Mouse (Mus musculus) heart, embryonic 16.5 days (tissue): ENCODE measurements around the gene Nomo1. TPM values are rescaled to one million over a fixed set of nuclear protein-coding genes. Genes with fewer than 3 reads are reported as not detected.

Experiments used
- ATAC-seq: fragments of 200-750 bp; cut with Nextera tagmentation; replicated peaks from 2 replicates; pipeline ENCODE4 v1.8.0; 2017; ENCODE audit warnings: moderate number of reproducible peaks; ENCODE audit not compliant: insufficient read depth, low FRiP score; ENCODE audit errors: extremely low read depth
- H3K27ac ChIP-seq: fragments of 300-500 bp; sonication (generic); 2 replicates; pipeline ENCODE4 v1.5.1; 2014; ENCODE audit warnings: mild to moderate bottlenecking, low read length, control low read depth, moderate library complexity
- H3K27me3 ChIP-seq: fragments of 300-500 bp; sonication (generic); 2 replicates; pipeline ENCODE4 v1.6.1; 2014; ENCODE audit warnings: low read length, mixed read lengths; ENCODE audit not compliant: control insufficient read depth, insufficient read depth
- H3K36me3 ChIP-seq: fragments of 300-500 bp; sonication (generic); 2 replicates; pipeline ENCODE4 v1.6.1; 2014; ENCODE audit not compliant: control insufficient read depth, insufficient read depth
- H3K4me1 ChIP-seq: fragments of 300-500 bp; sonication (generic); 2 replicates; pipeline ENCODE4 v1.6.1; 2014; ENCODE audit warnings: low read length, mixed read lengths; ENCODE audit not compliant: control insufficient read depth, insufficient read depth
- H3K4me2 ChIP-seq: fragments of 300-500 bp; sonication (generic); 2 replicates; pipeline ENCODE4 v1.6.1; 2014; ENCODE audit warnings: low read depth, mild to moderate bottlenecking, control low read depth, low read length
- H3K4me3 ChIP-seq: fragments of 300-500 bp; sonication (generic); 2 replicates; pipeline ENCODE4 v1.5.1; 2014; ENCODE audit warnings: mild to moderate bottlenecking, control low read depth, low read length
- H3K9ac ChIP-seq: fragments of 300-500 bp; sonication (generic); 2 replicates; pipeline ENCODE4 v1.6.1; 2014; ENCODE audit warnings: low read length, control low read depth
- H3K9me3 ChIP-seq: fragments of 300-500 bp; sonication (generic); replicated peaks from 2 replicates; pipeline ENCODE4 v1.6.1; 2016; ENCODE audit warnings: low read length; ENCODE audit not compliant: control insufficient read depth
- WGBS: fragments of 180-500 bp; shearing (Covaris S2); extraction: QIAGEN DNeasy Blood & Tissue Kit; methylation state at CpG from one replicate; pipeline ENCODE4 v1.1.7; 2014; 5-methylcytosine and 5-hydroxymethylcytosine counted together
- polyA plus RNA-seq: library from polyadenylated mRNA; unstranded; fragments of >200 nt; fragmentation: Nextera tagmentation; extraction: Ambion mirVana; gene quantifications from 2 replicates; pipeline ENCODE4 v1.2.1, GENCODE M21; 2015

Gene Nomo1
- polyA plus RNA-seq, 1 experiment from 2014 or later, result 36.2 TPM

DNA sequence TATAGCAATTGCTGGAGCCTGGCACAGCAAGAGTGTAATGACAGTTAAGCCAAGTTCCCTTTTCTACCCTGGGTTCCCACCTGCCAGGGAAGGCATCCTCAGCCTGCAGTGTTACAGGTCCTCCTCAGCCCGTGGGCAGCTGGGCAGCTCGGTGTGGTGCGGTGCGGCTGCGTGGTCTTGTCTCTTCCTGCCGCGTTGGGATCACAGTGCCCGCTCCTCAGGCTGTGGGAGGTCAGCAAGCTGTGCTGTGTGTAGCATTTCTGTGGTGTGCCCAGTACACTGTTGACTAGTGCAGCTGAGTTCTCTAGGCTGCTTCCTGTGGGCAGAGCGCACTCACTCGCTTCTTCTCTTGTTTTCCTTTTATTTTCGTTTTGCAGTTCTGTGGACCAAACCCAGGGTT, 25.4 kb downstream of the Nomo1 start:
- Histone ChIP-seq H3K4me3 (peak overlapping the region; percentile 12; the same call in 1 of the 2 replicates), H3K4me2 (no peak overlapping the region), H3K36me3 (peaks cover 36% of the 10 kb centered on the region), H3K27me3 (no peaks in the 10 kb centered on the region), H3K27ac (no peak overlapping the region), H3K4me1 (no peaks in the 10 kb centered on the region), H3K9me3 (no peaks in the 10 kb centered on the region), H3K9ac (no peak overlapping the region)
- no peak for ATAC-seq
- 84% methylated on average over 11 of the region's 11 CpGs for WGBS

DNA sequence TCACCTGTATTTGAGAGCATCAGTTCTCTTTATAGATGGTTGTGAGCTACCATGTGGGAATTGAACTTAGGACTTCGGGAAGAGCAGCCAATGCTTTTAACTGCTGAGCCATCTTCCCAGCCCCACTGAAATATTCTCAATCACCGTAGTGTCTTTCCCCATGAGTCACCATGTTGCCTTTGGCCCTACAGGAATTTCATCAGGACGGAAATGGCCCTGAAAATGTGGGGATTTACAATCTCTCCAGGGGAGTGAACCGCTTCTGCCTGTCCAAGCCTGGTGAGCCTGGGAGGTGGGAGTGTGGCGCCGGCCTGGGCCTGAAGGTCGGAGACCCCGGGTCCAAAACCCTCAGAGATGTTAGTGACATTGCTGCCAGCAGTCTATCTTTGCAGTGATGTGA, 27.2 kb downstream of the Nomo1 start:
- Histone ChIP-seq H3K4me3 (no peak overlapping the region), H3K9me3 (no peaks in the 10 kb centered on the region), H3K4me2 (no peak overlapping the region), H3K4me1 (no peaks in the 10 kb centered on the region), H3K36me3 (peaks cover 35% of the 10 kb centered on the region), H3K9ac (no peak overlapping the region), H3K27me3 (no peaks in the 10 kb centered on the region), H3K27ac (no peak overlapping the region)
- no peak for ATAC-seq
- WGBS, result 89% methylated on average over 8 of the region's 8 CpGs

DNA sequence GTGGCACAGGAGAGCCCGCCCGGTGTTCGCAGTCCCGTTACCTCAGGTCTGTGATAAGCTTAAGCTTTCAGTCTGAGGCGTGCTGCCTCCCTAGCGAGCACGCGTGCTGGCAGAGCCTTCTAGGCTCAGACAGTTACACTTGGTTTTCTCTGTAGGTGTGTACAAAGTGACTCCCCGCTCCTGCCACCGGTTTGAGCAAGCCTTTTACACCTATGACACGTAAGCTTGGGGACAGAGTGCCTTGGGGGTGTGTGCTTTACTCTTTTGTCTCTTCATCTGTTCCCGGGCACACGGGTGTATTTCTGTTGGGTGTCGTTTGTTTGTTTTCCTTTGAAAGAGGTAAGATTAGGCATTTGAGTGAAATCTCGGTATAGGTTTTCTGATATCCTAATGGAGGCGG, 28.1 kb downstream of the Nomo1 start:
- 91% methylated on average over 16 of the region's 16 CpGs for WGBS
- Histone ChIP-seq H3K9me3 (no peaks in the 10 kb centered on the region), H3K4me1 (no peaks in the 10 kb centered on the region), H3K27me3 (no peaks in the 10 kb centered on the region), H3K4me3 (no peak overlapping the region), H3K36me3 (peaks cover 39% of the 10 kb centered on the region), H3K9ac (no peak overlapping the region), H3K27ac (no peak overlapping the region), H3K4me2 (no peak overlapping the region)
- no peak for ATAC-seq

DNA sequence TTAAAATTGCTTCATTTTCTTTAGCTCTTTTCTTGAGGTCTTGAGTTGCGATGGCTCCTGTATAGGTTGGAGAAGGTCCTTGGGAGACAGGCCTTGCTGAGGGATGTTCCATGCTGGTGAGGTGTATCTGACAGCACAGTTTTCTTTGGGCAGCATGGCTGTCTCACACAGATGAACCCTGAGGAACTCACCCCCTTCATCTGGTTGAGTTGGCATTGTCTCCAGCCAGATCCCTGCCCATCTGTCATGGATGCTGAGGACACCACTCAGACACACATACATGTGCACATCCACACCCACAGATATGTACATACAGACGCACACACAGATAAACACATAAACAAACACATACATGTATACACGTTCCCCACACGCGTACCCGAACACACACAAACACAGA, 29.8 kb downstream of the Nomo1 start:
- H3K36me3 ChIP-seq, result peaks cover 44% of the 10 kb centered on the region
- no peak for ATAC-seq
- H3K4me1 ChIP-seq, result no peaks in the 10 kb centered on the region
- no peak overlapping the region for H3K4me3 ChIP-seq
- no peaks in the 10 kb centered on the region for H3K27me3 ChIP-seq
- 95% methylated on average over 6 of the region's 6 CpGs for WGBS
- H3K27ac ChIP-seq, result no peak overlapping the region
- H3K4me2 ChIP-seq, result no peak overlapping the region
- no peak overlapping the region for H3K9ac ChIP-seq
- H3K9me3 ChIP-seq, result no peaks in the 10 kb centered on the region

DNA sequence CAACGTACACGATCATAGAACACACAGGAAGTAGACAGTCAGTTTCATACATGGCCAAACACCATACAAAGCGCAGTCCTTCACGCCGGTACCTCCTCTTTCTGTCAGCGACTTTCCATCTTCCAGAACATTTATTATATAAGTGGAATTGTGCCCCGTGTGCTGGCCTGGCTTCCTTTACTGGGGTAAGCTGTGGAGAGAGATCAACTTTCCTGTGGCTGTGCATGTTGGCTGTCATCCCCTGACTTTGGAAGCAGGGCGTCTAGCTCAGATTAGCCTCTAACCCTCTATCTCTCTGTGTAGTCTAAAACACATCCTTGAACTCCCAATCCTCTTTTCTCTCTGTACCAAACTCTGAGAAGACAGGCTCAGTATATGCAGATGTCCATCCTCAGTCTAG, 35.3 kb downstream of the Nomo1 start:
- Histone ChIP-seq H3K4me3 (no peak overlapping the region), H3K4me1 (no peaks in the 10 kb centered on the region), H3K9ac (no peak overlapping the region), H3K36me3 (peaks cover 52% of the 10 kb centered on the region), H3K27ac (no peak overlapping the region), H3K9me3 (no peaks in the 10 kb centered on the region), H3K27me3 (no peaks in the 10 kb centered on the region), H3K4me2 (no peak overlapping the region)
- no peak for ATAC-seq
- WGBS, result 94% methylated on average over 8 of the region's 8 CpGs

DNA sequence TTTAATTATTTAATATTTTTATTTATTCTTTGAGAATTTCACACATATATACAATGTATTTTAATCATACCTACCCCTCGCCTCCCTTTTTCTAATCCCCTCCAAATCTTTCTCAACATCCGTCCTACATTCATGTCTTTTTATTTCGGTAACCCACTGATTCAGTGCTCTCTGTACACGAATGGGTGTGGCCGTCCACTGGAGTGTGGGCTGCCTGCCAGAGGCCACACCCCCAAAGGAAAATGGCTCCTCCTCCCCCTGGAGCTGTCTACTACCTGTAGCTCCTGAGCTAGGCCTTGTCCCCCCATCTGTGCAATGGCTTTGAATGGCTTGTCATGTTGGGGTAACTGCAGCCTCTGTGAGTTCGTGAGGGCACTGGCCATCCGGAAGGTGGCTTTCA, 43.3 kb downstream of the Nomo1 start:
- no peaks in the 10 kb centered on the region for H3K27me3 ChIP-seq
- peaks cover 30% of the 10 kb centered on the region for H3K36me3 ChIP-seq
- no peaks in the 10 kb centered on the region for H3K4me1 ChIP-seq
- no peak overlapping the region for H3K4me3 ChIP-seq
- no peaks in the 10 kb centered on the region for H3K9me3 ChIP-seq
- WGBS, result 87% methylated on average over 7 of the region's 7 CpGs
- no peak for ATAC-seq
- H3K4me2 ChIP-seq, result no peak overlapping the region
- no peak overlapping the region for H3K27ac ChIP-seq
- no peak overlapping the region for H3K9ac ChIP-seq

- no peak overlapping the region for H3K4me3 ChIP-seq
- ATAC-seq, result no peak
- no peak overlapping the region for H3K27ac ChIP-seq
- H3K4me2 ChIP-seq, result no peak overlapping the region
- H3K9me3 ChIP-seq, result no peaks in the 10 kb centered on the region
- WGBS, result 77% methylated on average over 12 of the region's 12 CpGs
- peaks cover 4% of the 10 kb centered on the region; the same call in 1 of the 2 replicates for H3K4me1 ChIP-seq
- no peaks in the 10 kb centered on the region for H3K27me3 ChIP-seq
- H3K9ac ChIP-seq, result no peak overlapping the region
- peaks cover 32% of the 10 kb centered on the region for H3K36me3 ChIP-seq
Measured at GRCm38 (mm10) chr7:46077675-46078074, 44.2 kb downstream of the Nomo1 start.

GRCm38 (mm10) chr7:46084024-46084423, 50.5 kb downstream of the Nomo1 start:
- Histone ChIP-seq H3K27me3 (no peaks in the 10 kb centered on the region), H3K9ac (no peak overlapping the region), H3K9me3 (peaks cover 5% of the 10 kb centered on the region), H3K27ac (no peak overlapping the region), H3K4me1 (peaks cover 12% of the 10 kb centered on the region), H3K36me3 (peaks cover 15% of the 10 kb centered on the region), H3K4me2 (no peak overlapping the region), H3K4me3 (no peak overlapping the region)
- no peak for ATAC-seq
- WGBS, result 66% methylated on average over 10 of the region's 10 CpGs

DNA sequence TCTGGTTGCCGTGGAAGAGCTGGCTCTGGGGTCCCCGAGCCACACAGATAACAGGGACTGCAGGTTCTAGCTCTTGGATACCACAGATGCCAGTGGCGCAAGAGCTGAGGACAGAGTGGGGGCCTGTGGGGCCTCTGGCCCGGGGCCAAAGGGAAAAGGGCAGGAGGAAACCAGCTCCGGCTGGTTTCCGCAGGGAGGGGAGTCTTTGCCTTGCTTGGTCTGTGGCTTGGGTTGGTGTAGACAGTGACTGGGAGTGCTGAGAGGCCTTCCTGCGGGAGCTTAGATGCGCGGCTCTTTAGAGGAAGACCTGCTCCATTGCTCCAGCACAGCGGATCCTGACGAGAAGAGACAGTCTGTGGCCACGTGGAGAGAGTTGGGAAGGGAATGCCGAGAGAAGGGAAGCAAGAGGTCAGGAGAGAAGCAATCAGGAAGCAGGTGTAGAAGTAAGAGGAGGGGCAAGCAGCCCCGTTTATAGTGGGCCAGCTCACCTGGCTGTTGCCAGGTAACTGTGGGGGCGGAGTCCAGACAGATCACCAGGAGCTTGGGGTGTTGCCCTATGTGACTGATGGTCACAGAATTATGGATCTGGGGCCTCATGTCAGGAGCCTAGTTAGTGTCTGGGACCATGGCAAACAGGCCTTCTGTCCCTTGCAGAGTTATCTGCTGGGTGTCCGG, 51.5 kb downstream of the Nomo1 start:
- peaks cover 15% of the 10 kb centered on the region for H3K36me3 ChIP-seq
- H3K9ac ChIP-seq, result no peak overlapping the region
- H3K4me2 ChIP-seq, result no peak overlapping the region
- no peaks in the 10 kb centered on the region for H3K27me3 ChIP-seq
- H3K27ac ChIP-seq, result no peak overlapping the region
- H3K4me1 ChIP-seq, result peaks cover 12% of the 10 kb centered on the region
- 42% methylated on average over 16 of the region's 16 CpGs for WGBS
- ATAC-seq, result peak; percentile 38; the same call in 1 of the 2 replicates
- peaks cover 7% of the 10 kb centered on the region for H3K9me3 ChIP-seq
- no peak overlapping the region for H3K4me3 ChIP-seq
